Mouse (Mus musculus) retina, embryonic 14.5 days (tissue): ENCODE measurements around the gene Rslcan18.
"Not testable (repeated sequence)": the region's sequence is repeated elsewhere in the genome, so short reads cannot be mapped to it uniquely, and the experiment has no call there.

Experiments used
- DNase-seq: peaks from one replicate; pipeline ENCODE4 v3.0.0-alpha.2; 2015; ENCODE audit warnings: low spot score

The Rslcan18 gene

DNA sequence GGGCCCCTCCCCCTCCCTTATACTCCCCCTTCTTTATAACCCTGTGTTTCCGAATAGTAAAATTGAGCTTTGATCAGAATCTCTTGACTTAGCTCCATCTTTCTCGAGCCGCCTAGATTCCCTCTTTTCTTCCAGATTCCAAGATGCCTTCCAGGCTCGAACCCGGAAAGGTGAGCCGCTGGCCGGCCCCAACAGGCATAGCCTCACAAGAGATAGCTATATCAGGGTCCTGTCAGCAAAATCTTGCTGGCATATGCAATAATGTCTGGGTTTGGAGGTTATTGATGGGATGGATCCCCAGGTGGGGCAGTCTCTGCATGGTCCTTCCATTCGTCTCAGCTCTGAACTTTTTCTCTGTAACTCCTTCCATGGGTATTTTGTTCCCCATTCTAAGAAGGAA is at the start of gene Rslcan18:
TSS of gene Rslcan18 (minus strand) at position 101 of the 400 bp plus-strand sequence.
- DNase-seq: not testable (repeated sequence)

DNA sequence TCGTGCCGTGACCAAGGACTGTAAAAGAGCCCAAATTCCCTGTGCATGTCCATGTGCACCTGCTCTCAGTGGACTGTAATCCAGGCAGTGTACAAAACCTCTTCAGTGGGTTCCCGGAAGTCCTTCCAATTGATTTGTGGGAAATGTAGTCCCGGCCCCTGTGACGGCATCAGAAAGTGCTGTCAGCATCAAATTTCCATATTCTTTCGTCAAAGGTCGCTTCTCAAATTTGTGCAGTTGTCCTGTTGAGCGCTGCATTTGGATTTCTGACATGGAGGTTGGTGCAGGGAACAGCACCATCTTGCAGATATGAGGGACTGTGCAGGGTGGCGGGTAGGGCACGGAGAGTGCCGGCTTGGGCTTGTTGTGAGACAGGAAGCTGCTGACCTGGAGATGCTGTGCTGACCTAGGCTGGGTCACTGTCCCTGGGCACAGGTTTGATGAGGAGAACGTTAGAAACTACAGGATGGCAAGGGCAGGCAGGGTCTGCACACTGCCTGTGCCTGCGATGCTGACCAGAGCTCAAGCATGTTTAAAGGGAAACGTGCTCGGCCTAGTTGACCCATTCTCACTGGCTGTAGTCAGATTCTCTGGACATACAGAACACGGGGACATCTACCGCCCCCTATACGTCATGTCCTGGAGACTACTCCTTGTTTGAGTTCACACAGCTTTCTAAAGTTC is 12.1 kb upstream of the Rslcan18 start:
- peak; percentile 91 for DNase-seq

DNA sequence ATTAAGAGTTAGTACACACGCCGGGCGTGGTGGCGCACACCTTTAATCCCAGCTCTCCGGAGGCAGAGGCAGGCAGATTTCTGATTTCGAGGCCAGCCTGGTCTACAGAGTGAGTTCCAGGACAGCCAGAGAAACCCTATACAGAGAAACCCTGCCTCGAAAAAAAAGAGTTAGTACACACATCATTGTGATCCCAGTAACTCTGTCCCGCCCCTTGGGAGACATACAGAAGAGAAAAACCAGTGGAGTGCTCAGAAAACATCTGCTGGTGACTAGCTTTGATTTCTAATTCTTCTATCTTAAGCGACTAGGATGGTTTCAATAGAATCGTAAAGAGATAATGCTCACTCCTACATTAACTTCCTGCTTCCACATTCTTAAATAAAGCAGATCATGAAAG is 11.4 kb upstream of the Rslcan18 start:
- DNase-seq: peak; percentile 2

DNA sequence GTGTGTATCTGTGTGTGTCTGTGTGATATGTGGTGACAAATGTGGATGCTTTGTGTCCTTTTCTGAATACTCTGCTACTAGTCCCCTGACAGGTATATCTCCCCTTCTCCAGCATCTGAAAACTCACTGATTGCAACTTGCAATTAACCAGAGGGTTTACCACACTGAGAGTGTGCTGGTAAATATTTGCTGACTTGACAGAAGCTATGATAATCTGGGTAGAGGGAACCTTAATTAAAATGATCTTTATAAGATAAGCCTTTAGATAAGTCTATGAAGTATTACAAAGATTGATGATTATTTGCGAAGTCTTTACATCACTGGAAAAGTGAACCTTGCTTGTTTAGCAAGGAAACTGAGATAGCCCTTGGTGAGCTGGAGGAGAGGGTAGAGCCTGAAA is 8.4 kb upstream of the Rslcan18 start:
- no peak for DNase-seq

DNA sequence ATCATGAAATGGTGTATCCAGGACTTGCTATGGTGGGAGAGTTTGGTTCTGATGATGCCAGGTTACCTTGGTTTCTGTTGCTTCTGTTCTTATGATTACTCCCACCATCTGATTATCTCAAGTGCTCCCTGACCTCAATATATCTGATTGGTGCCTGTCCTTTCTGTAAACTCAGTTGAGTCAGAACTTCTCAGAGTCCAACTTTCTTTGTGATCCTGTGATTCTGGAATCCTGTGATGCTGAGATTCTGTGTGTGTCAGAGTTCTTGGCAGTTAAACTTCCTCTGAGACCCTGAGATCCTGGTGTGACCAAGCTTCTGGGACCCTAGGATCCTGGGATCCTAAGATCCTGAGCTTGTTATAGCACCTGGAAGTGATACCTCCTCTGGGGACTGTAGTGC is 5.3 kb upstream of the Rslcan18 start, which contains the start of gene Zfp759:
TSS of gene Zfp759 (plus strand) at position 301 of the 400 bp plus-strand sequence.
- not testable (repeated sequence) for DNase-seq

GRCm38 (mm10) chr13:67113287-67113686 is 2.8 kb downstream of the Rslcan18 start:
- DNase-seq: no peak

- no peak for DNase-seq
Observed at GRCm38 (mm10) chr13:67112096-67112495, 4.0 kb downstream of the Rslcan18 start.

- DNase-seq: no peak
Observed at GRCm38 (mm10) chr13:67108821-67109206, 7.2 kb downstream of the Rslcan18 start.

- DNase-seq: peak; percentile 98
Observed at GRCm38 (mm10) chr13:67108194-67108820, 7.8 kb downstream of the Rslcan18 start, which contains the start of gene Gm28557. Gm28557 (minus strand) TSS chr13:67108604.

GRCm38 (mm10) chr13:67107681-67108080 is 8.4 kb downstream of the Rslcan18 start:
- no peak for DNase-seq

DNA sequence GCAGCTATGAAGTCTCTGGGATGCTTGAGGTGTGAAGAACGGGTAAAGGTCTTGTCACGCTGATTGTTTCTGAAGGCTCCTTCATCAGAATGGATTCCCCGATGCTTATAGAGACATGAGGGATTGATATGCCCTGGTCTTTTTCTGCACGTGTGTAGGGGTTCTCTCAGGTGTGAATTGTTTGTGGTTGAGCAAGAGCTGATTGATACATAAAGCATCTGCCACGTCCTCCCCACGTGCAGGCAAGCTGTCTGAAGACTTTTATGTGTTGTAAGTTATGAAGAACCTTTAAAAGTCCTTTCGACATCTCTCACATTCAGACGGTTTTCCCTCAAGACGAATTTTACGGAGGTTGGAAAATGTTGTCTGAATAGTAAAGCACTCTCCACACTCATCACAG is 18.2 kb downstream of the Rslcan18 start, which contains the start of gene Zfp708:
TSS of gene Zfp708 (minus strand) at position 101 of the 400 bp plus-strand sequence.
- no peak for DNase-seq

DNA sequence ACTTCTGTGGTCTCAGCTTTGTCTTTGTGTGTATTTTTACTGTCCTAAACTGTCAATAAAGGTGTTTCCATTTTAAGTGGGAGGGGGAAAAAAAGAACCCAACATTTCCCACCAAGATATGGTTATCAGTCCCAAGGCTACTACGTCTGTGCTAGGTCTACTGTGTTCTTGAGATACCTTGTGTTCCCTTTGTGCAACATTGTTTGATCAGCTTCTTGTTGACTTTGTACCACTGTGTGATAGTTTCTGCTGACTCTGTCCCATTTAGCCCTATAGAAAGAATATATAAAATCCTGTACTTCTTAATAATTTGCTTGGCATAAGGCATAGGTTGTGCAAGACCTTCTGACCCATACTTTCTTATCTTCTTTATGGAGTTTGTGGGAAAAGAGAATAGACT is 25.9 kb downstream of the Rslcan18 start:
- no peak for DNase-seq

- no peak for DNase-seq
Observed at GRCm38 (mm10) chr13:67081946-67082345, 34.1 kb downstream of the Rslcan18 start.

DNA sequence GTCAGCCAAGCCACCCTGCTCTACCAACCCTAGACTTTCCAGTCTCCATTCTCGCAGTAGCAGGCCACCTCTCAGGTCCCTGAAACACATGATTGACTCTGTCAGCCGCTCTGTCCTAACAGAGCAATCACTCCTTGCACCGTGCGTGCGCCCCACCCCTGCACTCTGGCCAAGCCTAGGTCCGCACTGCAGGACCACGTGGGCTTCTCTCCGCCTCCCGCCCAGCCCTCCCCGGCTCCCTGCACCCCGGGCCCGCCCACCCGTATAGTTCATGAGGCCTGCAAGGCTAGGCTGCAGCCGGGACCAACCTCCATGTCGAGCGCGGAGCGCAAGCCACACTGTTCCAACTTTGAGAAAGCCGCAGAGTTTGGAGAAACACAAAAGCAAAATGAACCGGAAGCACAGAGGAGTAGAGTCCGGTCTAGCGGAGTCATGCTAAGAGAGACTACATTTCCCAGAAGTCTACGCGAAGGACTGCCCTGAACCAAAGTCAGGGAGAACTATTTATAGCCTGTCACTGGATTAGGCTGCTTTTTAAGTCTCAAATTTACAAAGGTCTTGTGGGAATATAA is 34.8 kb downstream of the Rslcan18 start:
- peak; percentile 72 for DNase-seq

DNA sequence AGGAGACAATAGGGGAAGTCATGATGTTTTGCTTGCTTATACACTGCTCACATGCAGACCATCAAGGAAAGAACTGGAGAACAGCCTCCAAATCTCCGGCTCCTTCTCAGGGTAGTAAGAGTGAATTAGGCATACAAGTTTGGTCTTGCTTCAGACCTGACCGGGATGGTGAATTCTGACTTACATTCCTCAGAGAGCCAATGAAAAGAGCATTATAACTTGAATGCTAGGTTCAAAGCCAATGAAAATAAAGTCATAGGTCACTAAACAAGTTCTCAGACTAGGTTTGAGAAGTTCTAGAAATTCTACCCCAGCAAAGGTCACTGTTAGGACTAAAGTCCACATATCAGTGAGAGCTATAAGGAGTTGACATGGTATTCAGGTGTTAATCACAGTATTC is 38.8 kb downstream of the Rslcan18 start:
- DNase-seq: no peak

DNA sequence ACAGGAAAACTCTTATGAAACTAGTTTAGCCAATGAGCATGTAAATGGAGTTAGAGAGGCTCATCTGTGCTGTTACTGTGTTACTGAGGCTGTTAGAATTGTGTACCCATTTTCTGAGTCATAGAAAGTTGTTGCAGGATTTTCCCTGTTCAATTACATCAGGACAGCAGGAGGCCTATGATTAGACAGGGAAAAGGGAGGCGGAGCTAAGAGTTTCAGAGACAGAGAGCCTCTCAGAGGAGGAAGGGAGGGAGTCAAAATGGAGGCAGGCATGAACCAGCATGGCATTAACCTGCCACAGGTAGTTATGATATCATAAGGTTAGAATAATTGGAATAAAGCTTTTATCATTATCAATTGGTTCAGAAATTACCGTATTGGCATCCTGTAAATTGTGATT is 43.3 kb downstream of the Rslcan18 start:
- DNase-seq: no peak

DNA sequence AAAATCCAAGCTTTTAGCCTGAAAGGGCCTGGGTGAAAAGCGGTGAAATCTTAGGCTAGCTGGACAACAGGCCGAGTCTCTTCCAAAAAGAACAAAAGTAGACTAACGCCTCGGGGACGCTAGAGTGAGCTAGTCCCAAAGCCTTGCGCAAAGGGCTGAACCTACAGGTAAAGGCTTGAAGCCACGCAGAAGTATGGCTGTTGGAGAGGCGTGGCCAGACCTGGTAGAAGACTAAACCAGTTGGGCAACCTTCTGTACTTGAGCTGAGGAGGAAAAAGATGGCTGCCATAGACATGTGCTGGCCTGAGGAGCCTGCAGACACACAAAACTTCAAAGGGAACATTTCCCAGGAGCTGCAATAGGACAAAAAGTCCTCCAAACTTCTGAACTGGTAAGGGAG is 50.7 kb downstream of the Rslcan18 start:
- no peak for DNase-seq

- DNase-seq: no peak
Observed at GRCm38 (mm10) chr13:67062427-67062826, 53.6 kb downstream of the Rslcan18 start.

DNA sequence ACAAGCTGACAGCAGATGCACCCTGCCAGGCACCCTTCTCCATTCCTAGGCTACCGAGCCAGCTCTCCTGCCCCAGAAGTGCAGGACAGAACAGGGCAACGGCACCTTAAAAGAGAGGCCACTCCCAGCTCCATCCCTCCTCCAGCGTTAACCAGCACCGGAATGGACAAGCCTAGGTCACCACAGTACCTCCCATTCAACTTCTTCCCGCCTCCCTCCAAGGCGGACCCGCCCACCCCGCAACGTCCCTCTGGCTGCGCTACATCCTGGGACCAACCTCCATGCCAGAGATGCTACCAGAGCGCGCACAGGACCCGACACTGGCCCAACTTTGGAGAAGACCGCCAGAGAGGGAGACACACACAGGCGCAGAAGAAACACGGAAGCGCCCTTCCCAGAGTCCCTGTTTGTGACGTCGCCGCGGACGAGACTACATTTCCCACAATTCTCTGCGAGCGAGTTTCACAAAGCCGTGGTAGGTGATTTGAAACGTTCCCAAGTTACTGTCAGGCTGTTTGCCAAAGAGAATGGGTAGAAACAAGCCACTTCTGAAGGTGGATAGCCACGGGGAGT is 55.2 kb downstream of the Rslcan18 start, which contains the start of gene Zfp712:
TSS of gene Zfp712 (minus strand) at position 385 of the 573 bp plus-strand sequence.
- DNase-seq: peak; percentile 92

- peak; percentile 21 for DNase-seq
Observed at GRCm38 (mm10) chr13:67060161-67060785, 55.8 kb downstream of the Rslcan18 start.
